Mouse (Mus musculus): Measurements from ENCODE around the gene Cep57l1. TPM values are rescaled to one million over a fixed set of nuclear protein-coding genes. Genes with fewer than 3 reads are reported as not detected.

The Cep57l1 gene
- polyA plus RNA-seq (2015; fragmentation: Nextera tagmentation; extraction: Ambion mirVana) = 24.1 and 27.9 TPM in 2 replicates

DNA sequence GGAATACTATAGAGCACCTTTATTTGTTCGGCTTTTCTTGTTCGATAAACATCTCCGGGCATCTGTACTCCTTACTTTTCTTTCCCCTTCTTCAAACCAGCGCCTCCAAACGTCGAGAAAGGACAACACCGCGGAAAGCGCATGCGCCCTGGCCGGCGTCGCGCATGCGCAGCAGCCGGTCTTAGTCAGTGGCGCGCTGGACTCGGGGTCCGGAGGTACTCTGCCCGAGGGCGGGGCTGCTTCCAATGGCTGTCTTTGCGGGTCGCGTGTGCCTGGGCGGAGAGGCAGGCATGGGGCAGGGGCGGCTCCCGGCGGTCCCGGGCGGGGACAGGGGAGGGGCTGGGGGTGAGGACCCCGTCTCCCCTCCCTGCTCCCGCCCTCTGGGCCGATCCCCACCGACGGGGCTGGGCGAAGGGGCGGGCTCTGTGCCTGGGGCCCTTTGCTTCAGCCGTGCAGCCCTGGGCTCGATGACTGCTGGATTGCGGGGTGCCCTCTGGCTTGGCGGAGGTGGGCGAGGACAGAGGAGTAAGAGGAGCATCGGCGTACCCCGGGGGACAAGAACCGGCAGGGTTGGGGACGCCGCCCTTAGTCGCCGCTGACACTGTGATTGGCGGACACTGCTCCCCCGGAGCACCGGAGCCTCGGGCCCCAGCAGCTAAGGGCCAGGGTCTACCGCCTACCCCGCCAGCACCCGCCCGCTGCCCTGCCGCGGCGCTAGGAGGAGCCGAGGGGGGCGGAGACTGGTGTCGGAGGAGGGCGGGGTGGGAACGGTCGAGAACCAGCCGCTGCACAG is at the start of gene Cep57l1, which contains the start of gene Sesn1:
Cep57l1 (minus strand) TSS at position 101 of the 793 bp plus-strand sequence.
Sesn1 (plus strand) TSS at position 165 of the 793 bp plus-strand sequence.
- Histone ChIP-seq H3K4me1 (peaks cover 23% of the 10 kb centered on the region), H3K4me2 (peak within 1 kb of the TSS; percentile 72), H3K9me3 (no peaks in the 10 kb centered on the region), H3K36me3 (no peaks in the 10 kb centered on the region), H3K27me3 (no peaks in the 10 kb centered on the region), H3K9ac (peak within 1 kb of the TSS; percentile 73), H3K27ac (peak within 1 kb of the TSS; percentile 99), H3K4me3 (peak within 1 kb of the TSS; percentile 80)
- WGBS = under 1% methylated on average over 55 of the region's 69 CpGs
- peak; percentile 96 for ATAC-seq (ENCODE audit: borderline replicate concordance, extremely low read depth, low FRiP score, low TSS enrichment)

DNA sequence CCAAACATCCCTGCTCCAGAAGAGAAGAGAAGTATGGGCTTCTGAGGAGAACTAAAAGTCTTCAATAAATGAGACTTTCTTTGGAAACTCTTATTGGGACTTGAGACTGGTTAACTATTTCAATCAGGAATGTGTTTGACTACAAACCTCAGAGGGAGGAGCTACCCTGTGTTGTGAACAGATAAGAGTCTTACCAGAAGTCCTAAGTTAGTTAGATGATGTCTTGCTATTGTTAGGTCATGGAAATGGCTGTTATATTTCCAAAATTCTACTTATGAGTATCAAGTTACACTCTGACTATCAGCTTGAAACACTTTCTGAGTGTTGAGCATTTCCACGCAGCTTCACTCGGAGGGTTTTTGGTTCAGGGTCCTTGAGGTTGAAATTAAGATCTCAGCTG is 39.0 kb upstream of the Cep57l1 start:
- H3K9ac ChIP-seq = no peak overlapping the region
- no peak overlapping the region for H3K4me2 ChIP-seq
- H3K36me3 ChIP-seq = no peaks in the 10 kb centered on the region
- ATAC-seq (ENCODE audit: borderline replicate concordance, extremely low read depth, low FRiP score, low TSS enrichment) = no peak
- H3K4me1 ChIP-seq = no peaks in the 10 kb centered on the region
- H3K27me3 ChIP-seq = no peaks in the 10 kb centered on the region
- H3K27ac ChIP-seq = no peak overlapping the region
- no peaks in the 10 kb centered on the region for H3K9me3 ChIP-seq
- no peak overlapping the region for H3K4me3 ChIP-seq
- 46% methylated on average over 2 of the region's 2 CpGs for WGBS

DNA sequence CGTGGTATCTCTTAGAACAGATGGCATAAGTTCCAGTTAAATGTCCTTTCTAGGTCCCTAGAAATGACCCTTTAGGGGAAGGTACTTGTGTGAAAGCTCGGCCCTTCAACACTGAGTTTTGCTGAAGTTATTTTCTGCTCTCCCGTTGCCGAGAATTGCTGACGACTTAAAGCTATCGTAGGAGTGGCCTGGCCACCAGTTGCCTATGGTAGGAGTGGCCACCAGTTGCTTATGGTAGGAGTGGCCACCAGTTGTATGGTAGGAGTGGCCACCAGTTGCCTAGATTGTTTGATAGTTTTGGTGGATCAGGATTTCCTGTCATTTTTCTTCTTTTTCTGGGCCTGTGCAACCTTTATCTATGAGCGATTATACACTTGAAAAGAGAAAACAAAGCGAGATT is 38.1 kb upstream of the Cep57l1 start:
- Histone ChIP-seq H3K27me3 (no peaks in the 10 kb centered on the region), H3K4me1 (no peaks in the 10 kb centered on the region), H3K36me3 (no peaks in the 10 kb centered on the region), H3K4me2 (no peak overlapping the region), H3K4me3 (no peak overlapping the region), H3K9ac (no peak overlapping the region), H3K9me3 (no peaks in the 10 kb centered on the region), H3K27ac (no peak overlapping the region)
- 94% methylated on average over 8 of the region's 8 CpGs for WGBS
- ATAC-seq (ENCODE audit: borderline replicate concordance, extremely low read depth, low FRiP score, low TSS enrichment) = no peak

DNA sequence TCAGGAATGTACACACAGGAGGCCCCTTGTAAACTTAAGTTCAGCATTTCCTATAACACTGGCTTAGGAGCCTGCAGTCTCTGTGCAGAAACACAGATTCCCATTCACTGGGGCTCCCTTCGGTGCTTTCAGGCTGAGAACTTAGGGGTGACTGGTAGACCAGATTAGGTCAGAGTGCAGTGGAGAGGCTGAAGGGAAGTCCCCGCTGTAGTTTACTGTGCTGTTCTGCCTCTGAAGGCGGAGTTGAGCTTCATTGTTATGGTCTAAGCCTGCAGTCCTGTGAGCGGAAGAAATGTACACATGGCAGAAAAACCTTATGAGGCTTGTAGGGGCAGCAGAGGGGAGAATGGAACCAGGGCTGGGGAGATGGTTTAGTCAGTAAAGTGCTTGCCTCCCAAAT is 29.2 kb upstream of the Cep57l1 start:
- Histone ChIP-seq H3K4me2 (no peak overlapping the region), H3K27ac (no peak overlapping the region), H3K4me3 (no peak overlapping the region), H3K4me1 (no peaks in the 10 kb centered on the region), H3K9ac (no peak overlapping the region), H3K27me3 (no peaks in the 10 kb centered on the region), H3K36me3 (no peaks in the 10 kb centered on the region), H3K9me3 (no peaks in the 10 kb centered on the region)
- WGBS = 69% methylated on average over 4 of the region's 4 CpGs
- ATAC-seq (ENCODE audit: borderline replicate concordance, extremely low read depth, low FRiP score, low TSS enrichment) = no peak

DNA sequence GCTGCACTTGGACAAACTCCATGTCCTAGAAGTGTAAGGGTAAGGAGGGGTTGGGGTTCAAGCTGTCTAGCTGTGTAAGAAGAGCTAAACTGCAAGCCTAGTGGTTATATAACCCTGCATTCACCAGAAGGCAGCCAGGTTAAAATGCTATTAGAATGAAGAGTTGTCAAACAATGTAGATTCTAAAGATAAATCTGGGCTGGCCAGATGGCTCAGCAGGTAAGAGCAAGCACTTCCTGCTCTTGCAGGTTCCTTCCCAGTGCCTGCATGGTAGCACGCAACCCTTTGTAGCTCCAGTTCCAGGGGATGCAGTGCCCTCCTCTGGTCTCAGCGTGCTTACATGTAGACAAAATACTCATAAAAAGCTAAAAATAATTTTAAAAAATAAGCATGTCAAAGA is 24.5 kb upstream of the Cep57l1 start:
- Histone ChIP-seq H3K4me3 (no peak overlapping the region), H3K27me3 (no peaks in the 10 kb centered on the region), H3K36me3 (no peaks in the 10 kb centered on the region), H3K27ac (no peak overlapping the region), H3K9ac (no peak overlapping the region), H3K4me1 (no peaks in the 10 kb centered on the region), H3K4me2 (no peak overlapping the region), H3K9me3 (no peaks in the 10 kb centered on the region)
- 88% methylated on average over 2 of the region's 2 CpGs for WGBS
- no peak for ATAC-seq (ENCODE audit: borderline replicate concordance, extremely low read depth, low FRiP score, low TSS enrichment)

DNA sequence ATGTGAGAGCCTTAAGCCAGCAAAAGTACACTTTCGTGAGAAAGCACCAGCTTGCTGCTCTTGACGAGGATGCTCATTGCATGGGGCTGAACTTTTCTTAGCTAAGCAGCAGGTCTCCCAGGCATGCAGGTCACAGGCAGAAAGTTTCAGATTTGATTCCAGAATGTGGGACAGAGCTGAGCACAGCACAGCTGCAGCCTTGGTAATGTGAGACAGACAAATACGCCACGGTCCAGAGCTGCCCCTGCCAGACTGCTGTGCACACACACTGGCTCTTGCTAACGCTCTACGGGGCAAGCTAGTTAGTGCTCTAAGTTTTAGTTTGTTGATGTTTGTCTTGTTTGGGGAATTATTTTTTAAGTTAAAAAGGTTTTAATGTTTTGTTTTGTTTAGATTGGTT is 22.5 kb upstream of the Cep57l1 start:
- Histone ChIP-seq H3K27ac (no peak overlapping the region), H3K4me2 (no peak overlapping the region), H3K4me3 (no peak overlapping the region), H3K4me1 (no peaks in the 10 kb centered on the region), H3K27me3 (no peaks in the 10 kb centered on the region), H3K36me3 (no peaks in the 10 kb centered on the region), H3K9ac (no peak overlapping the region), H3K9me3 (no peaks in the 10 kb centered on the region)
- WGBS = 51% methylated on average over 6 of the region's 6 CpGs
- ATAC-seq (ENCODE audit: borderline replicate concordance, extremely low read depth, low FRiP score, low TSS enrichment) = no peak

DNA sequence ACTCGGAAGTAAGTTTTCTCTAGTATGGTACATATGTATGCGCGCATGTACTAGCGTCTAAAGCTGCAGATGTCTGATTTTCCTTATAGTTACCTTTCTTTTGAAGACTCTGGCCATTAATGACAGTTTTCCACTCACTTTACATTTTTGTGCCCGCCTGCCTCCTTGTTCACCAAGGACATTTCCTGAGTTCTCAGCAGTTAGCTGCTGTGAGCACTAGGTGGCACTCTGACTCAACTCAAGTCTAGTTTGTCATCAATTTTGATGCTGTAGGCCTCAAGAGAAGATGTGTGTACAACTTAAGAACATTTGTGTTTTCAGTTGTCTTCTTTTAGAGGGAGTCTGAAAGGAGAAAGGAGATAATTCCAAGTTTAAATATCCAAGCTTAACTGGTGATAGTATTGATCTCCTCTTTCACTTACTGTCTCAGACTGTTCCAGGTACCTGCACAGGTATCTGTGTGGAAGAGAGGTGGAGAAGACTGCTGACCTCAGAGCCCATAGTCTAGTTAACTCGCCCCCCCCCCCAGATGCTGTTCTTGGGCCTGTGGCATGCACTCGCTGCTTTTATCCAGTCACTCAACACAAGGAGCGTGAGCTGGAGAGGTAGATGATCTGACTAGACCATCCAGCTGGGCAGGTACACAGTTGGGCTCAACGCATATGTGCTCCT is 21.3 kb upstream of the Cep57l1 start:
- no peak overlapping the region for H3K9ac ChIP-seq
- WGBS = 49% methylated on average over 9 of the region's 9 CpGs
- no peak for ATAC-seq (ENCODE audit: borderline replicate concordance, extremely low read depth, low FRiP score, low TSS enrichment)

DNA sequence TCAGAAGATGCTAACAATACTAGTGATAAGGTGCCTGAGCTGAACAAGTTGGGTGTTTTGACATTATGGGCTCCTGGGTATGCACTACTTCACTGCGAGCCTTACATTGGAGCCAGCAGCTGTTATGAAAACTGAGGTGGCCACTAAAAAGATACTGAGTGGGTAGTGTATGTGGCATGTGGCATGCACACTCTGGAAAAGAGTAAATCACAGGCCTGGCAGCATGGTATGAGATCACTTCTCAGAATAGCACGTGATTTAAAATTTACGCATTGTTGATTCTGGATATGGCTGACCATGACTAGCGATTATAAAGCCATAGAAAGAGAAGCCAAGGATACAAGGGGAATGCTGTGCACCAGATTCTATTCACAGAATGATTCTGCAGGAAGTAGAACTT is 20.8 kb upstream of the Cep57l1 start:
- H3K4me3 ChIP-seq = no peak overlapping the region
- H3K4me1 ChIP-seq = no peaks in the 10 kb centered on the region
- H3K36me3 ChIP-seq = no peaks in the 10 kb centered on the region
- H3K9me3 ChIP-seq = no peaks in the 10 kb centered on the region
- H3K4me2 ChIP-seq = no peak overlapping the region
- H3K9ac ChIP-seq = no peak overlapping the region
- no peak for ATAC-seq (ENCODE audit: borderline replicate concordance, extremely low read depth, low FRiP score, low TSS enrichment)
- 74% methylated on average over 4 of the region's 4 CpGs for WGBS
- no peak overlapping the region for H3K27ac ChIP-seq
- no peaks in the 10 kb centered on the region for H3K27me3 ChIP-seq

More for the DNA sequence above, 21.3 kb upstream of the Cep57l1 start:
- no peak overlapping the region for H3K4me2 ChIP-seq
- H3K27me3 ChIP-seq = no peaks in the 10 kb centered on the region
- no peaks in the 10 kb centered on the region for H3K9me3 ChIP-seq
- H3K27ac ChIP-seq = no peak overlapping the region
- H3K4me3 ChIP-seq = no peak overlapping the region
- H3K36me3 ChIP-seq = no peaks in the 10 kb centered on the region
- no peaks in the 10 kb centered on the region for H3K4me1 ChIP-seq

DNA sequence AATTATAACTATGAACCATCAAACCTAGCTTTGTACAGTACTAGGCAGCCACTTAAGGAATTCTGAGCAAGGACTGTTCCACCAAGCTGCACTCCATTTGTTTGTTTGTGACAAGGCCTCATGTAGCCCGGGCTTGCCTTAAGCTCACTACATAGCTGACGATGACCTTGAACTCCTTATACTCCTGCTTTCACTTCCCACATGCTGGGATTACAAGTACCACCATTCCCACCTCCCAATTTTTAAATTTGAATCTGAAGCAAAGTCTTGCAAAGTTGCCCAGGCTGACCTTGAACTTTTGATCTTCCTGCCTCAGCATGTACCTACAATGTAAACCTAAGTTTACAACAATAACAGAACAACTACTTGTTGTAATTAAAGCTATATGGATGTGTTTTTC is 20.3 kb upstream of the Cep57l1 start:
- H3K9ac ChIP-seq = no peak overlapping the region
- no peaks in the 10 kb centered on the region for H3K36me3 ChIP-seq
- no peak for ATAC-seq (ENCODE audit: borderline replicate concordance, extremely low read depth, low FRiP score, low TSS enrichment)
- no peaks in the 10 kb centered on the region for H3K9me3 ChIP-seq
- no peak overlapping the region for H3K27ac ChIP-seq
- H3K4me3 ChIP-seq = no peak overlapping the region
- no peaks in the 10 kb centered on the region for H3K27me3 ChIP-seq
- WGBS = 85% methylated on average over 2 of the region's 2 CpGs
- no peak overlapping the region for H3K4me2 ChIP-seq
- no peaks in the 10 kb centered on the region for H3K4me1 ChIP-seq

DNA sequence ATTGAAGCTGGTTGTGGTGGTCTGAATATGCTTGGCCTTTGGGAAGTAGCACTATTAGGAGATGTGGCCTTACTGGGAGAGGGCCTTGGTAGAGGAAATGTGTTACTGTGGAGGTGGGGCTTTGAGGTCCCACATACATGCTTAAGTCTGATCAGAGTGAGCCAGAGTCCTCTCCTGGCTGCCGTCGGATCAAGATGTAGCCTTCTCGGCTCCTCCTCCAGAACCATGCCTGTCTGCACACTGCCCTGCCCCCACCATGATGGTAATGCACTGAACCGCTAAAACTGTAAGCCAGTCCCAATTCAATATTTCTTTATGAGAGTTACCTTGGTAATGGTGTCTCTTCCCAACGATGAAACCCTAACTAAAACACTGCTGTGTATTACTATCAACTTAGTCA is 19.5 kb upstream of the Cep57l1 start:
- Histone ChIP-seq H3K27me3 (no peaks in the 10 kb centered on the region), H3K4me3 (no peak overlapping the region), H3K9me3 (no peaks in the 10 kb centered on the region), H3K4me1 (no peaks in the 10 kb centered on the region), H3K36me3 (no peaks in the 10 kb centered on the region), H3K9ac (no peak overlapping the region), H3K4me2 (no peak overlapping the region), H3K27ac (no peak overlapping the region)
- ATAC-seq (ENCODE audit: borderline replicate concordance, extremely low read depth, low FRiP score, low TSS enrichment) = no peak
- 81% methylated on average over 5 of the region's 5 CpGs for WGBS

DNA sequence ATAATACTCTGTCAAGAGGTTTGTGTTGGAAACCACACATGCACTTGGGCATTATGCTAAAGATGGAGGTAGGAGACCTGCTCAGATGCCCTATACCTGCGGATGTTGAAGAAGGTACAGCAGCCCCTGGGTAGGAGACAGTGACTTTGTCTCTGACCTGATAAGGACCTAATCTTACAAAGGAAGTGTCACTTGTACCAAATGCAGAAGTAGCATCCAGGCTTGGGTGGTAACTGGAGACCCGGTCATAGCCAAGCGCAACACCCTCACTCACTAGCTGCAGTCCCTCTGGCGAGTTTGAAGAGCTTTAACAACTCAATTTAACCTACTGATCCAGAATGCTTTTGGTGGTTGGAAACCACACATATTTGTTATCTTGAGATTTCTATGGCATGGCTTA is 18.1 kb upstream of the Cep57l1 start:
- H3K9me3 ChIP-seq = no peaks in the 10 kb centered on the region
- 86% methylated on average over 4 of the region's 4 CpGs for WGBS
- no peaks in the 10 kb centered on the region for H3K36me3 ChIP-seq
- no peaks in the 10 kb centered on the region for H3K27me3 ChIP-seq
- H3K9ac ChIP-seq = no peak overlapping the region
- no peak overlapping the region for H3K27ac ChIP-seq
- ATAC-seq (ENCODE audit: borderline replicate concordance, extremely low read depth, low FRiP score, low TSS enrichment) = no peak
- H3K4me1 ChIP-seq = no peaks in the 10 kb centered on the region
- H3K4me3 ChIP-seq = no peak overlapping the region
- H3K4me2 ChIP-seq = no peak overlapping the region

DNA sequence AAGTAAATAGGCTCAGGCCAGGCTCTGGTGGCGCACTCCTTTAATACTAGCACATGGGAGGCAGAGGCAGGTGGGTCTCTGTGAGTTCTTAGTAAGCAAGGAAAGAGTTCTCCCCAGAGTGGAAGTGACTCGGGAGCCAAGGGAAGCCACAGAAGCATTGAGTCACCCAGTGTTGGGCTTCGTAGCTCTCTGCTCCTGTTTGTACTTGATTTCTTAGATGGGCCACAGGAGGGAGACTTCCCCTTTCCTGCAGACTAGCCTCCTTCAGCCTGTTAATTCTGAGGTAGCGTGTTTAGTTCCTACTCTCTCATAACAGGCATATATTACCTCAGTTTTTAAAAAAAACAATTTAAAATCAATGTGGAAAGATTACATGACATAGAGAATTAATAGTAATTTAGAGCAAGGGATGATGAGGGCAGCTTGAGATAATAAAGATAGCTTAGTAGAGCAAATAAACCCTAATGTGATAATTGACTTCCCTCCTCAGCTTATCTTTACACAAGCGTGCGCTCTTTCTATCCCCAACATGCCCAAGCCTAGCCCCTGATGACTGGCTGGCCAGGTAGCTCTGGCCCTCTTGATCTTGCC is 16.9 kb upstream of the Cep57l1 start:
- Histone ChIP-seq H3K27me3 (no peaks in the 10 kb centered on the region), H3K4me3 (no peak overlapping the region), H3K9me3 (no peaks in the 10 kb centered on the region), H3K4me2 (no peak overlapping the region), H3K4me1 (no peaks in the 10 kb centered on the region), H3K27ac (no peak overlapping the region), H3K36me3 (no peaks in the 10 kb centered on the region), H3K9ac (no peak overlapping the region)
- ATAC-seq (ENCODE audit: borderline replicate concordance, extremely low read depth, low FRiP score, low TSS enrichment) = no peak
- 76% methylated on average over 6 of the region's 6 CpGs for WGBS

Data from lung, embryonic 15.5 days (tissue).